Mouse (Mus musculus) kidney, postnatal 10 days (tissue): ENCODE data around the gene Mgat4b.

Experiments used
- DNase-seq: peaks from one replicate; pipeline ENCODE4 v3.0.0; 2021; ENCODE audit warnings: mixed read lengths

Gene Mgat4b

DNA sequence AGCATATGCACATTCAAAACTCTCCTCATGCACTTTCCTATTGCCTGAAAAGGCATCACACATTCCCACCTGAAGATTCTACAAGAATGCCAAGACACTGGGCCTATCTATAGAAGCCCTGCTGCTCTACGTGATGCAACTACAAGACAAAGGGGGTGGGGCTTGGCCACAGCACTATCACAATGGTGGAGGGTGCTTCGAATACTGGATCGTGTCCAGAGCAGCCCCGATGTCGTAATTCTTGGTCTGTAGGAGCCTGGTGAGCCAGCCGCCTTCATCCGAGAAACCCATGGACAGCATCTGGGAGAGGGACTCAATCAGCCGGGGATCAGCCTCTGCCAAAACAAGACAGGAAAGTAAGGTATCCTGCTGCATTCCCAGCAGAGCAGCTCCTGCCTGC lies 10.1 kb upstream of the Mgat4b start:
- DNase-seq, result no peak

GRCm38 (mm10) chr11:50201590-50201989 lies 9.1 kb upstream of the Mgat4b start:
- no peak for DNase-seq

DNA sequence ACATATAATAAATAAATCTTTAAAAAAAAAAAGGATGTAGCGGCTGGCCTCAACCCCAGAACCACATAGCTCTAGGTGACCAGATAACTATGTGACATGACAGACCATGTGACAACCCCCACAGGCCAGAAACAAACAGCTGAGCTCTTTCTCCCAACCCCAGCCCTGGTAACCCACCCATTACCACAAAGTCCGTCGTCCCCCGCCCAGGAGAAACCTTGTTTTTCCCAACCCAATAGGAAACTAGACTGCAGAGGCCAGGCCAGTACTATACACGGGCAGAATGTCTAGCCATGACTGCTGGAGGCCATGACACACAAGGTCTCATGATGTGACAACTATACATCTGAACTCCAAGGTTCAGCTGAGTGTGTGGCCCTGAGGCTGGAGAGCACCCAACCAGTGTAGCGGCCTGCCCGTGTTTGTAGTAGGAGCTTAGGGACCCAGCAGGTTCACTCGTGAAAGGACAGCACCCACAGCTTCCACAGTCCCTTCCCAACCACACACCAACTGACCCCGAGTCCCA lies 7.3 kb upstream of the Mgat4b start:
- DNase-seq, result no peak

DNA sequence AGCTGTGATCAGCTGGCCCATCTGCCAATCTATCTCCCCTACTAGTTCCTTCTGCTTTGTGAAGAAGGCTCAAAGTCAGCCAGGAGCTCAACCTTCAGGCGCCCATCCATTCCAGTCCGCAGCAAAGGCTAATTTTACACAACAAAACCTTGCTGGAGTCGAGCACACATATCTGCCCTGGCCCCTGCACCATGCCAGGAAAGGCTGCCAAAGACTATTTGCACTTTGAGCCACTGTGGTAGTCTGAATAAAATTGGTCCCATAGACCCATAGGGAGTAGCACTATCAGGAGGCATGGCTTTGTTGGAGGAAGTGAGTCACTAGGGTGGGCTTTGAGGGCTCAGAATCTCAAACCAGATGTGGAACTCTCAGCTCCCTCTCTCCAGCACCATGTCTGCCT lies 5.3 kb upstream of the Mgat4b start:
- no peak for DNase-seq

GRCm38 (mm10) chr11:50206037-50206436 lies 4.7 kb upstream of the Mgat4b start:
- no peak for DNase-seq

GRCm38 (mm10) chr11:50207344-50207743 lies 3.3 kb upstream of the Mgat4b start:
- no peak for DNase-seq

GRCm38 (mm10) chr11:50208039-50208438 lies 2.7 kb upstream of the Mgat4b start:
- DNase-seq, result no peak

- peak; percentile 96 for DNase-seq
These were observed 587 bp upstream of the Mgat4b start for GRCm38 (mm10) chr11:50210101-50210504.

DNA sequence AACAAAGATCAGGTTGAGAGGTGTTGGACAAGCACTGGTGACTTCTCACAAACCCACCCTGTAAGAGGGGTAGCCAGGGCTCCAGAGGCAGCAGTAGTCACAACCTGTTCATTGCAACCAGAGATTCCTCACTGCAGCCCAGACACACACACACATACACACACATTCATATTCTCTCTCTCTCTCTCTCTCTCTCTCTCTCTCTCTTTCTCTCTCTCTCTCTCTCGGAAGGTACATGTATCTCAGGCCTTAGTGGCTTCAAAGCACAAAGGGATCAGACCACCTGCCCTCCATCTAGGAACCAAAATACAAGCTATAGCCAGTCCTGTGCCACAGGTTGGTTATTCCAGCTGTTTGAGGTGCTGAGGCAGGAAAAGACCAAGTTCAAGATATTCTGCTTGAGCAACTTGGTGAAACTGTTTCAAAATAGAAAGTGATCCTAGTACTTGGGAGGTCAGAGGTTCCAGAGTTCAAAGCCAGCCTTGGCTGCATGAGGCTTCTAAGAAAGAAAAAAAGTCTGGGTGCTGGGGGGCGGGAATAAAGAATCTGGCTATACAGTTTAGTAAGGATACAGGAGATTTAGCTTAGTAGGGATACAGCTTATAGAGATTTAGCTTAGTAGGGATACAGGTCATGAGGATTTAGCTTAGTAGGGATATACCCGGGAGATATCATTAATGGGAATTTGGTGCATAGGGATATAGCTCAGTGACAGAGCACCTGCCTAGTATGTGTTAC lies 801 bp downstream of the Mgat4b start:
- DNase-seq, result no peak

DNA sequence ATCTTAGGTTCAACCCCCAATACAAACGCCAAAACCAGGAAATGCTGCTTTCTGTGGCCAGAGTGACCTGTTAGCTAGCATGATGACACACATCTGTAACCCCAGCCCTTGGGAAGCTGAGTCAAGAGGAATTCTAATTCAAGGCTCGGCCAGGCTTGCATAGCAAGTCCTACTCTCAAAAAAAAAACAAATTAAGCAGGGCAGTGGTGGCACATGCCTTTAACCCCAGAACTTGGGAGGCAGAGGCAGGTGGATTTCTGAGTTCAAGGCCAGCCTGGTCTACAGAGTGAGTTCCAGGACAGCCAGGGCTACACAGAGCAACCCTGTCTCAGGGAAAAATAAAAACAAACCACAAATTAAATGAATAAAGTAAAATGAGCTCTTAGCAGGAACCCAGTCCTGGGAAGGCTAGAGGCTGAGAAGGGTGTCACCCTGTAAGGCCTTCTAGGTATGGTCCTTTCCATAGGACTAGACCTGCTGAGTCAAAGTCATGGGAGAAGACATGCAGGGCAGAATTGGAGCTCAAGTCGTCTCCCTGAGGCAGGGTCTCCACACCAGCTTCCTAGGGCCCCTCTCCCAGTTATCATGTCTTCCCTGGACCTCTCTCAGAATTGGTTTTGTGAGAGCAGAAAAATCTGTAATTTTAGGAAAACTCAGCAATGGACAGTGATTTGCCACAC lies 1.5 kb downstream of the Mgat4b start:
- no peak for DNase-seq

DNA sequence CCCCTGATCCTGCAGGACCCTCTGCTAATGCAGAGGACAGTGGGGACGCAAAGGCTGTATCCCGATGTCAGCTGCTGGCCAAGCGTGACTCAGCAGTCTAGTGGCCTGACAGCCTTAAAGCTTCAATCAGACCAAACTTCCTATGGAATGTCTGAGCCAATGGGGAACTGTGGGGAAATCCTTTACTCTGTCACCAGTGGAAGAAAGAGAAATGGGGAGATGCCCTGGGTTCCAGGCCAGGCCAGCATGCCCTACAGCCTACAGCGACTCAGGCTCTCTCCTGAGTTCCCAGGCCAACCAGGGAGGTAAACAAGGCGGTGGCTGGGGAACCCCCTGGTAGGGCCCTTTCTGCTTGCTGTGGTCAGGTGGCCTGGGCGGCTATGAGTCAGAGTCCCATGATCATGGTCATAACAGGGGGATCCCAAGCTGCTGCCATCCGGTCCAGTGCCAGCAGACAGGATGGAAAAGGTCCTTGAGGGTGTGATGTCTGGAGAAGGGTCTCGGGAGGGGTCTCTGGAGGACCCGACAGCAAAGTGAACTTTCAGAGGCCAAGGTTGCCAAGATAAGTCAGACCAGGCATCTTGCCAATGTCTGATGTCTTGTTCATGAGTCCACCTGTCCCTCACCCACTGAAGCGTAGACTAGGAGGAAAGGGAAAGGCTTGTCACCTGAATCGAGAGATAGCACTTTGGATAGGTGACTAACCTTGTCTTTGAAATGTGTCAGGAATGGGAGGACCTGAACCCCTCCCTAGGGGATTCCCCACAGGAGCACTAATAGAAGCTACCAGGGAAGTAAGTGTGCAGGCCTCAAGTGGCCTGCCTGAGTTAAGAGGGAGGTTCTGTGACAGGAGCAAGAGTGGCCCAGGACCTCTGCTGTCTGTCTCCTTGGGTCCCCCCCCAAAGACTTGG lies 2.4 kb downstream of the Mgat4b start:
- DNase-seq, result peak; percentile 88

GRCm38 (mm10) chr11:50214631-50215030 lies 3.9 kb downstream of the Mgat4b start:
- no peak for DNase-seq

DNA sequence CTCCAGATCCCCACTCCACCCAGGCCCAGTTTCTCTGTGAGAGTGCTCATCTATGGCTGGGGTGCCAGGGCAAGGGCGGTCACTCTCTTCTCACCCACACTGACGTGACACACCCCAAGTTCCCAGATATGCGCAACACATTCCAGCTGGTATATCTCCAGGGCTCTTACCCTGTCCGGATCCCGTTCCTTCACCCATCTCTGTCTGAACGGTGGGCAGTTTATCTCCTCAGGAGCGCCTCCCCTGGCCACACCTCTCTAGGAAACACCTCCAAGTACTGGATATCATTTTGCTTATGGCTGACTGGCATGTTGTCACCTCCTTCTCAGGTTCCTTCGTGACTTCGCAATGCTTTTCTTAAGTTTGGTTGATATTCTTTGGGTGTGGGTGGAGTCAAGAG lies 4.9 kb downstream of the Mgat4b start:
- no peak for DNase-seq

GRCm38 (mm10) chr11:50216724-50217366 lies 6.2 kb downstream of the Mgat4b start:
- no peak for DNase-seq

- peak; percentile 69 for DNase-seq
These were observed 7.1 kb downstream of the Mgat4b start for GRCm38 (mm10) chr11:50217811-50218210.

GRCm38 (mm10) chr11:50219833-50220232 lies 9.1 kb downstream of the Mgat4b start:
- no peak for DNase-seq

GRCm38 (mm10) chr11:50222559-50223276 lies 12.0 kb downstream of the Mgat4b start:
- peak; percentile 53 for DNase-seq

DNA sequence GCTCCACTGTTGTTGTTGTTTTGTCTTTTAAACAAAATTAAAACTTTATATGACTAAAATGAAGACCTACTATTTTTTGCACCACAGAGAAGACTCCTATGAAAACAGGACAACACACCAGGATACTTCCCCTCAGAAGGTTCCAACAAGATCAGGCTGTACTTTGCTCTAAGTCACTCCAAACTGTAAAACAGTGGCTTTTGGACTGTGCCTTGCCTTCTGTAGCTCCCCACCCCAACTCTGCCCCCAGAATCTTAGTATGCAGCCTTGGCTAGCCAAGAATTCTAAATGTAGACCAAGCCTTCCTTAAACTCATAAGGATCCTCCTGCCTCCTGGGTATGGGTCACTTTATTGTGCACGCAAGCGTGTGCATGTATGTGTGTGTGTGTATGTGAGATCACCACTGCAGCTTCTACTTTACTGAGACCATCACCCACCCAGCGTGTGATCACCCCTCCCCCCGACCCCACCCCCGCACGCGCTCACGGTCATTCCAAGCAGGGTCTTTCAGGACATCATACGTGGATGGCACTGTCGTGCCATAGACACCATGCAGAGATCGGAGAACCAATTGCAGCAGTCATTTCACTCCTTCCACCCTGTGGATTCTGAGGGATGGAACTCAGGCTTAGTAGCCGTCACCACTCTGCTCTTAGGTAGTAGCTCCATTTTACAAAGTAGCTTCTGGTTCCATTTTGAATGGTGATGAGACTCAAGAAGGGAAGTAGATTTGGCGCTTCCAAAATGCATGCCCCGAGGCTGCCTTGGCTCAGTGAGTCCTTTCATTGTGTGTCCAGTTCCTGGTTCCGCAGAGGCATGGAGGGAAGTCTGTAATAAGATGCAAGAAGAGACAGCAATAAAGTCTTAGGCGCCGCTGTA lies 13.3 kb downstream of the Mgat4b start:
- no peak for DNase-seq

- DNase-seq, result peak; percentile 95
These were observed 14.2 kb downstream of the Mgat4b start for GRCm38 (mm10) chr11:50224671-50225530.
